Mouse (Mus musculus) cerebellum, adult 2 months (tissue): ENCODE measurements at regions not wholly inside any gene's neighbourhood (a gene's known extent, or its start where the extent isn't known, plus 50 kb on each side); places are given as distances from the start of the nearest gene placed in this dataset.

Source experiments
- DNase-seq, 2 experiments: peaks; one replicate each; pipeline ENCODE4 v3.0.0; 2021
- H3K27ac ChIP-seq: fragments of 200-500 bp; 2 replicates; pipeline ENCODE4 v1.5.1; 2012; ENCODE audit warnings: low read length, control low read depth, inconsistent platforms; ENCODE audit not compliant: insufficient read depth
- H3K27me3 ChIP-seq: fragments of 200-500 bp; 2 replicates; pipeline ENCODE4 v1.6.1; 2012; ENCODE audit warnings: inconsistent platforms, mild to moderate bottlenecking, low read length, moderate library complexity; ENCODE audit not compliant: control insufficient read depth, insufficient read depth
- H3K4me1 ChIP-seq: fragments of 200-500 bp; 2 replicates; pipeline ENCODE4 v1.6.1; 2011; ENCODE audit warnings: low read length; ENCODE audit not compliant: control insufficient read depth, insufficient read depth
- H3K4me3 ChIP-seq: fragments of 200-500 bp; replicated peaks from 2 replicates; pipeline ENCODE3; 2011; ENCODE audit warnings: mild to moderate bottlenecking, low read depth, low read length, control low read depth; ENCODE audit not compliant: insufficient read depth
- CTCF ChIP-seq: fragments of 200-500 bp; IDR thresholded peaks from 2 replicates; pipeline ENCODE4 v1.5.1; 2011; ENCODE audit warnings: low read depth, mild to moderate bottlenecking, control low read depth, low read length, moderate library complexity, borderline replicate concordance; ENCODE audit not compliant: insufficient read depth
- POLR2A ChIP-seq: fragments of 200-500 bp; IDR thresholded peaks from 2 replicates; pipeline ENCODE4 v1.6.1; 2011; ENCODE audit warnings: low read length, control low read depth, borderline replicate concordance; ENCODE audit not compliant: insufficient read depth
- WGBS: fragments of 180-500 bp; shearing (Covaris S2); methylation state at CpG from one replicate; pipeline ENCODE4 v1.1.7; 2018; 5-methylcytosine and 5-hydroxymethylcytosine counted together

DNA sequence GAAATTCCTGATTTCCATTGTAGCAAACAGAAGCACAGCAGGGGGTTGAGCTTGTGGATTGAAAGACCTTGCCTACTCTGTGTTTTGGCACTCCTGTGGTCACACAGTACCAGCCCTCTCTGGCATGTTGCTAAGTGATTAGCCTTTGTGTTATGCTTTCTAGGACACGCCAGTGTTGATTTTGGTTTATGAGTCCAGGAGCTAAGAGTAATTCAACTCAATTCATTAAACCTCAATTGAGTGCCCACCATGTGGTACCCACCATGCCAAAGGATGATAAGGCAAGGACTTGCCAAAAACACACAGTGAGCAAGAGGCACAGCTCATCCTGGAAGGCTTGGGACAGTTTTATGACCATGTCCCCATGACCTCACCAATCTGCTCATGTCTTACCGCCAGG is 221.1 kb upstream of the Sox14 start:
- no peak overlapping the region for H3K27ac ChIP-seq
- no peak overlapping the region for H3K4me3 ChIP-seq
- 4% methylated on average over 2 of the region's 2 CpGs for WGBS
- no peaks in the 10 kb centered on the region; the same call in 1 of the 2 replicates for H3K4me1 ChIP-seq
- no peak for TF ChIP-seq POLR2A
- TF ChIP-seq CTCF, result no peak
- no peak for DNase-seq
- H3K27me3 ChIP-seq, result no peaks in the 10 kb centered on the region; the same call in 1 of the 2 replicates

DNA sequence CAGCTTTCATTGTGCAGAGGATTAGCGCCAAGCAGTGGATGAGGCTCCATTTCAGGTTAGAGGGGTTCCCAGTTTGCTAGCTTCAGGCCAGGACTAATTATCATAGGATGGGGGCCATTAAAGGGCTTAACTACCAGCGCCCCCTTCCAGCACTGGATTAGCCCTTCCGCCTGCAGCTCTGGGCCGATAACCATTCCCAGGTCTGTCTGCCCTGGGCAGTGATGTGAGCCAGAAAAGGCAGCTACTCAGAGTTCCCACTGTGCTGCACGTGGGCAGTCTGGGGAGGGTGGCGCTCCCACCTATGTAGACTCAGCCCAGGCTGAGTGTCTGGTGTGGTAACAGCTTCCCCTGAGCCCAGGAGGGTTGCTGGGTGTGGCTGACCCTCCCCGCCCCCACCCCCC is 219.6 kb upstream of the Sox14 start:
- WGBS, result 11% methylated on average over 7 of the region's 7 CpGs
- no peak for TF ChIP-seq POLR2A
- TF ChIP-seq CTCF, result no peak
- Histone ChIP-seq H3K27me3 (no peaks in the 10 kb centered on the region; the same call in 1 of the 2 replicates), H3K27ac (no peak overlapping the region), H3K4me3 (no peak overlapping the region), H3K4me1 (no peaks in the 10 kb centered on the region; the same call in 1 of the 2 replicates)
- no peak for DNase-seq

DNA sequence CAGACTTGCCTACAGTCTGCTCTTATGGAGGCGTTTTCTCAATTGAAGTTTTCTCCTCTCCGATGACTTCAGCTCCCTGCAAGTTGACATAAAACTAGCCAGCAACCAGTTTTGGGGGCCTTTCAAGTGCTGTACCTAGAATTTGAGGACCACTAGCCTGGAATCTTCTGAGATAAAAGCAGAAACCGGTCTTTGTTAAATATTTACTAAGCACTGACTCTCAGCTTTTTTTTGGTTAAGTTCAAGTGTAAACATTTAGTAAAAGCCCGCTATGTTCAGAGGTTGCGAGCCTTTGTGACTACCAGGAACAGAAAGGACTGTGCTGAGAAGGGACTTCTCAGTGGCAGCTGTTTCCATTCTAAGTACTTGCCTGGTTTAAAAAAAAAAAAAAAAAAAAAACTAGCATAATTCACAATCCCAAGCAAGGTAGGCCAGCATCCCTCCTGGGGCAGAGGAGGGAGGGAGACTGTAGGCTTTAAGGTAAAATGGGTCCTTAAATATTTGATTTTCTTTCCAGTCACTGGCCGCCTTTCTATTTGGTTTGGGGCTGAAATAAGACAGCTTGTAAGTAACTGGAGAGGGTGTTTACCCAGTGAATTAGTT is 219.1 kb upstream of the Sox14 start:
- Histone ChIP-seq H3K4me3 (no peak overlapping the region), H3K27me3 (no peaks in the 10 kb centered on the region; the same call in 1 of the 2 replicates), H3K4me1 (no peaks in the 10 kb centered on the region), H3K27ac (no peak overlapping the region)
- no peak for DNase-seq
- TF ChIP-seq CTCF (no peak), POLR2A (no peak)
- WGBS, result 77% methylated on average over 6 of the region's 6 CpGs

DNA sequence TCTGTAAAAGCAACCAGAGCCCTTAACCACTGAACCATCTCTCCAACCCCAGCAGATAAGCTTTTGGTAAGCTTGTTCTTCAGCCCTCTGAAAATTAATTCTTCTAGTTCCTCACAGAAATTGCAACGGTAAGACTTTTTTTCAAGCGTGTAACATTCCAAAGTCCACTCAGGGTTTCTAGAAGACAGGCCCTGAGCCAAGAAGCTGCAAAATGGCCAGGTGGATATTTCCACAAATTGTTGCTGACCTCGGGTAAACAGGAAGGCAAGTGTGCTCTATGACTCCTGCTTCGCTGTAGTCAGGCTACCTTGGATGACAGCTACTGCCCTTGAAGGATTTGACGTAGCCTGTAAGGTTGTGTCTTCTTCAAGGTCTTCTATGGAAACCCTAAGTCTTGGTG is 195.2 kb upstream of the Sox14 start:
- no peaks in the 10 kb centered on the region for H3K4me1 ChIP-seq
- no peak overlapping the region for H3K27ac ChIP-seq
- TF ChIP-seq CTCF, result no peak
- TF ChIP-seq POLR2A, result no peak
- no peak for DNase-seq
- 89% methylated on average over 5 of the region's 5 CpGs for WGBS
- H3K27me3 ChIP-seq, result no peaks in the 10 kb centered on the region
- H3K4me3 ChIP-seq, result no peak overlapping the region

DNA sequence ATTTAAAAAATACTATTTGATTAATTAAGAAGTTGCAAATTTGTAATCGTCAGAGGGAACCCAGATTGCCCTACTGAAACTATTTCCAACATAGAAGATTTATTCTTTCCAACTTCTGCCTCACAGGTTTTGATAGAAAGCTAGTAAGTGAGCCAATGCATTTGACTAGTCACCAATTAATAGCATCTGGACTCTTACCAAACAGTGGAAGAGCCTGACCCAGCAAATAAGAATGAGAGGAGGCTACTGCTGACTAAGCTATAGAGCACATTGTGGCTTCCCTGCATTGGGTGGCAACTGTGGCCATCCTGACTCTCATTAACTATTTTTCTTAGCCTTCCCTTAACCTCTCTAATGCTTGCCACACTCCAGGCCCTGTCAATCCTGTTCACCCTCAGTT is 182.6 kb upstream of the Sox14 start:
- H3K4me1 ChIP-seq, result no peaks in the 10 kb centered on the region
- no peak overlapping the region for H3K27ac ChIP-seq
- TF ChIP-seq POLR2A, result no peak
- no peak for TF ChIP-seq CTCF
- no peak overlapping the region for H3K4me3 ChIP-seq
- H3K27me3 ChIP-seq, result no peaks in the 10 kb centered on the region
- WGBS, result 67% methylated on average over 1 of the region's 1 CpGs
- DNase-seq, result no peak

DNA sequence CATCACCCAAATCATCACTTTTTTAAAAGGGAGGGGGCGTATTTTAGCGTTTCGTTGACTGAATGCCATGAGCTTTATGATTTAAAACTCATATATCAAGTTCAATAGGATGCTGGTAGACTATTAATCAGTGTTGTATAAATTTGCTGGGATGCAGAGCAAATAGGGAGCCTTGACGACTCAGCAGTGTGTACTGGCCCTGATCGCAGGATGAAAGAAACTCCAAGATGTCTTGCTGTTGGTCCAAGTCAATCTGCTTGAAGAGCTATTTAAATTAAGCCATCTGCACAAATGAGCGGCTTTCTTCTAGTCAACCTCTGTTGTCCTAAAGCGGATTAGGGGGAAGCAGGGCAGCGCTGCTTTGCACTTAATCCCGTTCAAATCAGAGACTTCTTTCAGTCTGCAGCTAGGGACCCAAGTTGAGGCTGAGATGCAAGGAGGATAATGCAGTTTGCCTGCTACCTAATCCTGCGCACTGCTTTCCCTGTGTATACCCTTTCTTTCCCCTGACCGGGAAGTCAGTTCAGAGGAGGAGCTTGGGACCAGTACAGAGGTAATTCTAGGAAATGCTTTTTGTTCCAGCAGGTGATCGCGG is 170.3 kb upstream of the Sox14 start:
- 44% methylated on average over 13 of the region's 13 CpGs for WGBS
- H3K4me3 ChIP-seq, result no peak overlapping the region
- no peak overlapping the region for H3K27ac ChIP-seq
- no peaks in the 10 kb centered on the region for H3K27me3 ChIP-seq
- no peak for TF ChIP-seq CTCF
- no peak for TF ChIP-seq POLR2A
- no peaks in the 10 kb centered on the region for H3K4me1 ChIP-seq
- DNase-seq, result no peak

DNA sequence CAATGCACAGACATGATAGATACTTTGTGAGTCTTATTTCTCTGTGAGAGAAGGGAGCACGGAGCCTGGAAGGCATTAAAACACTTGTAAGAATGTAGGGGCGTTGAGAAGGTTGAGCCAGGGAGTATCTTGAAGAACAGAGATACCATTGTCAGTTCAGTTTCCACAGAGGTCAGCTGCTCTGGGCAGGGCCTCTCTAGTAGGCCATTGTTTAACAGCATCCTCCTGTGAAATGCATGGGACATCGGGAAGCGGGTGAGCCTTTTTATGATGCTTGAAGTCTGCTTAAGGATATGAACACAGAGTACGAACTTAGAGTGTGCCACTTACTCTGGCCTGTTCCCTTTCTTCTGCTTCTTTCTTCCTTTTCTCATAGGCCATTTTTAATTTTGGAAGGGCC is 169.7 kb upstream of the Sox14 start:
- no peaks in the 10 kb centered on the region for H3K27me3 ChIP-seq
- no peak for TF ChIP-seq POLR2A
- TF ChIP-seq CTCF, result no peak
- WGBS, result 47% methylated on average over 5 of the region's 5 CpGs

DNA sequence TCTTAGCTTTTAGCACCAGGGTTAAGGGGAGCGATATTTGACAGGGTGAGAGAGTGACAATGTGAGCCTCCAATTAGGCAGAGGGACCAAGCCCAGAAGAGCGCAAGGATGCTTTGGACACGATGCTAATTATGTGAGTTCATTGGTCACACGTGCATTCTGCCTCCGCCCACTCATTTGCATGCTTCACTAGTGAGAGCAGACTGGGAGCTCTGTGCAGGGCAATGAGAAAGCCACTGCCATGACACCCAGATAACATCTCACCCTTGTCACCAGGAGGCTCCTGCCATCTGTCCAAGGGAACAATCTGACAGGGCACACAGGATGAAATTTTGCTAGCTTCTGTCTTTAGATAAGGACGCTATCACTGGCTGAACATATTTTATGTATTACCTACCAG is 165.8 kb upstream of the Sox14 start:
- H3K4me1 ChIP-seq, result no peaks in the 10 kb centered on the region
- WGBS, result 33% methylated on average over 6 of the region's 6 CpGs
- DNase-seq, result no peak
- H3K4me3 ChIP-seq, result no peak overlapping the region
- no peak for TF ChIP-seq CTCF
- no peak for TF ChIP-seq POLR2A
- no peak overlapping the region for H3K27ac ChIP-seq
- no peaks in the 10 kb centered on the region for H3K27me3 ChIP-seq

More for the DNA sequence above, 169.7 kb upstream of the Sox14 start:
- H3K4me1 ChIP-seq, result no peaks in the 10 kb centered on the region
- DNase-seq, result no peak
- no peak overlapping the region for H3K4me3 ChIP-seq
- no peak overlapping the region for H3K27ac ChIP-seq
